Mouse (Mus musculus) heart, adult 2 months (tissue): Measurements from ENCODE around the gene Piwil4. TPM values are rescaled to one million over a fixed set of nuclear protein-coding genes. Genes with fewer than 3 reads are reported as not detected.

Experiments used
- DNase-seq, 2 experiments: peaks; one replicate each; pipeline ENCODE4 v3.0.0; 2021
- H3K27ac ChIP-seq: fragments of 200-600 bp; 2 replicates; pipeline ENCODE4 v1.8.1; 2022
- H3K27me3 ChIP-seq: fragments of 200-500 bp; 2 replicates; pipeline ENCODE4 v1.6.1; 2012; ENCODE audit warnings: mild to moderate bottlenecking, low read length, inconsistent platforms, mixed read lengths; ENCODE audit not compliant: control insufficient read depth, insufficient read depth
- H3K36me3 ChIP-seq: fragments of 200-500 bp; 2 replicates; pipeline ENCODE4 v1.6.1; 2012; ENCODE audit warnings: low read length, inconsistent platforms; ENCODE audit not compliant: control insufficient read depth, insufficient read depth
- H3K4me1 ChIP-seq: fragments of 200-500 bp; 2 replicates; pipeline ENCODE4 v1.6.1; 2011; ENCODE audit warnings: low read length; ENCODE audit not compliant: control insufficient read depth, insufficient read depth
- H3K4me3 ChIP-seq: fragments of 200-600 bp; 2 replicates; pipeline ENCODE4 v1.8.1; 2022
- H3K79me2 ChIP-seq: fragments of 200-500 bp; replicated peaks from 2 replicates; pipeline ENCODE4 v1.6.1; 2012; ENCODE audit warnings: mild to moderate bottlenecking, inconsistent platforms, low read length, moderate library complexity, mixed read lengths; ENCODE audit not compliant: control insufficient read depth, insufficient read depth
- H3K9ac ChIP-seq: fragments of 200-500 bp; 2 replicates; pipeline ENCODE4 v1.6.1; 2012; ENCODE audit warnings: low read depth, mild to moderate bottlenecking, control low read depth, inconsistent platforms, low read length, mixed read lengths
- CTCF ChIP-seq: fragments of 200-600 bp; IDR thresholded peaks from 2 replicates; pipeline ENCODE4 v1.8.1; 2022; ENCODE audit warnings: antibody characterized with exemption, mild to moderate bottlenecking, moderate library complexity
- EP300 ChIP-seq: fragments of 200-500 bp; IDR thresholded peaks from 2 replicates; pipeline ENCODE4 v1.6.1; 2011; ENCODE audit warnings: low read depth, low read length, control low read depth; ENCODE audit not compliant: insufficient read depth
- POLR2A ChIP-seq: fragments of 200-500 bp; IDR thresholded peaks from 2 replicates; pipeline ENCODE4 v1.6.1; 2011; ENCODE audit warnings: mild to moderate bottlenecking, low read depth, low read length, control low read depth; ENCODE audit not compliant: insufficient read depth
- WGBS: fragments of 180-500 bp; shearing (Covaris S2); methylation state at CpG from one replicate; pipeline ENCODE4 v1.1.7; 2018; 5-methylcytosine and 5-hydroxymethylcytosine counted together
- intact Hi-C: fragments of 180-260 bp; cut with DNase I; formaldehyde crosslinking; loops from one replicate; pipeline ENCODE4 v1.15.1; 2025
- polyA plus RNA-seq: library from polyadenylated mRNA; depleted of rRNA; stranded (reverse); fragments of >200 nt; gene quantifications from 2 replicates; pipeline ENCODE4 v1.2.3, GENCODE M21; 2012
- total RNA-seq, 2 experiments: library from RNA; stranded (reverse); gene quantifications; 2 replicates each; pipeline ENCODE4 v1.2.3; 2021

The Piwil4 gene
- total and polyA plus RNA-seq, 3 experiments, result not detected

GRCm38 (mm10) chr9:14730941-14731541 is 9.5 kb downstream of the Piwil4 start:
- H3K27me3 ChIP-seq, result no peaks in the 10 kb centered on the region
- intact Hi-C loops, result no loop called here
- H3K27ac ChIP-seq, result no peak overlapping the region
- H3K79me2 ChIP-seq, result no peaks in the 10 kb centered on the region
- H3K36me3 ChIP-seq, result no peaks in the 10 kb centered on the region
- WGBS, result 35% methylated on average over 9 of the region's 9 CpGs
- peak in 1 of 2 experiments; percentile 7 for DNase-seq
- no peak overlapping the region for H3K4me3 ChIP-seq
- no peak overlapping the region for H3K9ac ChIP-seq
- H3K4me1 ChIP-seq, result peaks cover 3% of the 10 kb centered on the region
- TF ChIP-seq CTCF (no peak), EP300 (0 out of 2 replicates have a peak, but pooled peaks have one; percentile 9)

- Histone ChIP-seq H3K79me2 (no peaks in the 10 kb centered on the region), H3K9ac (no peak overlapping the region), H3K27ac (no peak overlapping the region), H3K4me3 (no peak overlapping the region), H3K36me3 (no peaks in the 10 kb centered on the region), H3K4me1 (peaks cover 8% of the 10 kb centered on the region), H3K27me3 (no peaks in the 10 kb centered on the region)
- no peak for TF ChIP-seq CTCF
- TF ChIP-seq POLR2A, result no peak
- TF ChIP-seq EP300, result no peak
- no peak for DNase-seq
- 86% methylated on average over 4 of the region's 4 CpGs for WGBS
- intact Hi-C loops, result no loop called here
These were observed 12.2 kb downstream of the Piwil4 start for GRCm38 (mm10) chr9:14728365-14728764.

DNA sequence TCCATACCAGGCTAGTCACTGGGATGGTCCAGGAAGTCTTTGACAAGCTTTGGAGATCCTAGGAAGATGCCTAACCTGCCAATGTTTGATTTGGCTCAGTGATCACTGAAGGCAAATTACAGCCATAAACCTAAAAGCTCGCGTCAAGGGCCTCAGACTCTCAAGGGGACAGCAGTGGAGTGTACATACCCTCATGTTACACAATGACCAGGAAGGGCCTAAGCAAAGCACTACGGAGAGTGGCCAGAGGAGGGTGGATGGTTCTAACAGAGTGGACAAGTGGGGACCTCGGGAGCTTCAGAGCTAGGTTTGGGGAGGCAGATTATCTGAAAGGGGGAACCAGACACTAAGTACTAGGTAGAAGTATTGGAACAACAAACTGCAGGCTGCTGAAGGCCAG is 13.9 kb downstream of the Piwil4 start:
- TF ChIP-seq EP300 (no peak), POLR2A (no peak), CTCF (no peak)
- intact Hi-C loops, result no loop called here
- Histone ChIP-seq H3K79me2 (no peaks in the 10 kb centered on the region), H3K27me3 (no peaks in the 10 kb centered on the region), H3K36me3 (no peaks in the 10 kb centered on the region), H3K4me3 (no peak overlapping the region), H3K9ac (no peak overlapping the region), H3K4me1 (peaks cover 8% of the 10 kb centered on the region), H3K27ac (no peak overlapping the region)
- WGBS, result 88% methylated on average over 4 of the region's 4 CpGs
- DNase-seq, result no peak

GRCm38 (mm10) chr9:14726005-14726404 is 14.5 kb downstream of the Piwil4 start:
- no peaks in the 10 kb centered on the region for H3K36me3 ChIP-seq
- 81% methylated on average over 6 of the region's 6 CpGs for WGBS
- intact Hi-C loops, result no loop called here
- H3K4me3 ChIP-seq, result no peak overlapping the region
- H3K27ac ChIP-seq, result no peak overlapping the region
- no peak overlapping the region for H3K9ac ChIP-seq
- no peaks in the 10 kb centered on the region for H3K27me3 ChIP-seq
- TF ChIP-seq EP300, result no peak
- TF ChIP-seq CTCF, result no peak
- no peak for DNase-seq
- no peaks in the 10 kb centered on the region for H3K79me2 ChIP-seq
- H3K4me1 ChIP-seq, result peaks cover 8% of the 10 kb centered on the region

- no peaks in the 10 kb centered on the region for H3K79me2 ChIP-seq
- no peak for TF ChIP-seq POLR2A
- TF ChIP-seq EP300, result no peak
- TF ChIP-seq CTCF, result no peak
- peaks cover 5% of the 10 kb centered on the region for H3K4me1 ChIP-seq
- H3K36me3 ChIP-seq, result no peaks in the 10 kb centered on the region
- H3K27me3 ChIP-seq, result no peaks in the 10 kb centered on the region
- 66% methylated on average over 5 of the region's 5 CpGs for WGBS
- no peak for DNase-seq
- intact Hi-C loops, result no loop called here
- H3K9ac ChIP-seq, result no peak overlapping the region
- H3K27ac ChIP-seq, result no peak overlapping the region
- no peak overlapping the region for H3K4me3 ChIP-seq
These were observed 15.6 kb downstream of the Piwil4 start for GRCm38 (mm10) chr9:14724755-14725420.

DNA sequence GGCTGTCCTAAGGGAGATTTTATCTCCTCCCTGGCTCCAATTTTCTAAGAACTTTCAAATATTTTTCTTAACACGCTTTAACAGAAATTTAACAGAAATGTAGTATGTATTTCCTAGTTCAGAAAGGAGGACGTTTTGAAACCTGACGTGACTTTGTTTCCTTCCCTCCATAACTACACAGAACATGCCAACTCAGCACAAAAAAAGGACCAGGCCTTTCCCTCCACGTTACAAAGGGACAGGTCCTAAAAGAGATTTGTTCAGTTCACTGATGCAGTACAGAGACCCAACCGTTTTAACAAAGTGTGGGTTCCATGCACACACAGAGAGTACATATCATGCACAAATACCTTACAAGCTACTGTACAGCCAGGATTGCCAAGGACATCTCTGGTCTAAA is 18.9 kb downstream of the Piwil4 start:
- Histone ChIP-seq H3K4me1 (peaks cover 7% of the 10 kb centered on the region), H3K27ac (no peak overlapping the region), H3K79me2 (no peaks in the 10 kb centered on the region), H3K9ac (no peak overlapping the region), H3K4me3 (no peak overlapping the region), H3K27me3 (no peaks in the 10 kb centered on the region), H3K36me3 (no peaks in the 10 kb centered on the region)
- intact Hi-C loops, result no loop called here
- DNase-seq, result no peak
- 74% methylated on average over 5 of the region's 5 CpGs for WGBS
- TF ChIP-seq POLR2A (no peak), CTCF (no peak), EP300 (no peak)
